Mouse (Mus musculus) embryonic fibroblast, embryonic 13.5 days (primary cell): ENCODE measurements around the gene Stk24.

Experiments
- CTCF ChIP-seq: IDR thresholded peaks from 2 replicates; pipeline ENCODE4 v1.5.1; 2011; ENCODE audit warnings: mild to moderate bottlenecking, control low read depth, low read length, moderate library complexity, borderline replicate concordance; ENCODE audit not compliant: insufficient read depth
- POLR2A ChIP-seq: IDR thresholded peaks from 2 replicates; pipeline ENCODE4 v1.6.1; 2011; ENCODE audit warnings: low read depth, mild to moderate bottlenecking, control low read depth, low read length, moderate library complexity

GRCm38 (mm10) chr14:121379827-121380145, at the start of gene Stk24:
- no peak for TF ChIP-seq CTCF
- no peak; the same call in 1 of the 2 replicates for TF ChIP-seq POLR2A
